In the genomic region with DNA sequence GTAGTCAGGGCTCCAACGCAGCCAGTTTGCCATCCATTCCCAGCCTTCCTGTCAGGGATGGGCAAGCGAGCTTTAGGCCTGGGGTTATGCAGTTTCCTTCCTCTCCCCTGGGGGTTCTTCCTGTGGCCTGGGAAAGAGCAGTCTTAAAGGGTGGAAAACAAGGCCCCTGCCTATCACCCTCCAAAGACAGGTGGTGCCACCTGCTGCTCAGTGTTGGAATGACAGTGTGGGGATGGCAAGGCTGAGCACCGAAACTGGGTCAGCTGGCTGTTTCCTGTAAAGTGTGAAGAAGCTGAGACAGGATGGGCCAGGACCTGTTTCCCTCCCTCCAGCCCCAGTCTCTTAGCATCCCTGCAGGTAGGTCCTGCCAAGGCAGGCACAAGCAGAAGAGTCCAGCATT, we compare ENCODE assay signal across 8 mouse cellular contexts. TPM values are rescaled to one million over a fixed set of nuclear protein-coding genes. Genes with fewer than 3 reads are reported as not detected.
DNase-seq lines count a peak whose midpoint lies in the region; ATAC-seq and TF ChIP-seq lines count a peak whose summit lies in the region.

No protein-coding gene starts in this region.

- no peaks in the 10 kb centered on the region for H3K9me3 ChIP-seq in ES-E14 (ENCODE audit: control insufficient read depth, insufficient read depth, low read depth, low read length)
- no peaks in the 10 kb centered on the region for H3K9me3 ChIP-seq in forebrain, embryonic 16.5 days (ENCODE audit: control insufficient read depth, low read length)
- H3K9me3 ChIP-seq in lung, embryonic 16.5 days (ENCODE audit: control insufficient read depth, low read length): no peaks in the 10 kb centered on the region

- no peak overlapping the region for H3K27ac ChIP-seq in ES-E14 (ENCODE audit: insufficient read depth, low read depth, low read length, poor library complexity, severe bottlenecking)
- H3K27ac ChIP-seq in forebrain, embryonic 16.5 days (ENCODE audit: low read length): no peak overlapping the region
- H3K27ac ChIP-seq in lung, embryonic 16.5 days (ENCODE audit: low read length): no peak overlapping the region

- DNase-seq in ES-E14 (ENCODE audit: low read depth, low spot score): peak; percentile 80
- peak; percentile 69 to 82 for DNase-seq in layer of hippocampus, adult 8-10 months (ENCODE audit: low spot score in 2 of 2)
- DNase-seq in ovary, postnatal 10 days (ENCODE audit: low spot score): peak; percentile 75
- DNase-seq in thymus, postnatal 0 days (ENCODE audit: low spot score): peak; percentile 91

- in situ Hi-C loops in ES-E14 (cut with MboI; ENCODE audit: low sequenced_read_pairs in 2 of 2, unreplicated experiment in 2 of 2): no loop called here

- H3K27me3 ChIP-seq in forebrain, embryonic 16.5 days (replicated peaks; ENCODE audit: control insufficient read depth, insufficient read depth, low read length): no peaks in the 10 kb centered on the region
- H3K27me3 ChIP-seq in lung, embryonic 16.5 days (ENCODE audit: control insufficient read depth, insufficient read depth, low read depth, low read length): no peaks in the 10 kb centered on the region

- H3K36me3 ChIP-seq in ES-E14 (ENCODE audit: control insufficient read depth, insufficient read depth, low read length, poor library complexity, severe bottlenecking): peaks cover 52% of the 10 kb centered on the region
- H3K36me3 ChIP-seq in forebrain, embryonic 16.5 days (ENCODE audit: control insufficient read depth, insufficient read depth): peaks cover 45% of the 10 kb centered on the region
- H3K36me3 ChIP-seq in lung, embryonic 16.5 days (ENCODE audit: control insufficient read depth, insufficient read depth, low read length): peaks cover 62% of the 10 kb centered on the region

- H3K4me2 ChIP-seq in forebrain, embryonic 16.5 days (ENCODE audit: low read length): no peak overlapping the region
- no peak overlapping the region for H3K4me2 ChIP-seq in lung, embryonic 16.5 days (ENCODE audit: low read depth, low read length)

- peak; percentile 79 for ATAC-seq in cerebellum, adult (ENCODE audit: insufficient number of reproducible peaks, low FRiP score, low TSS enrichment)
- peak; percentile 66 for ATAC-seq in forebrain, embryonic 16.5 days
- peak; percentile 88 to 91 for ATAC-seq in hematopoietic stem cell, adult 5-6 weeks (replicated peaks in 1 of 2; ENCODE audit: insufficient read depth in 1 of 2, low FRiP score in 2 of 2, low TSS enrichment in 1 of 2, low read depth in 1 of 2, poor library complexity in 2 of 2, severe bottlenecking in 2 of 2)
- peak; percentile 76 for ATAC-seq in lung, embryonic 16.5 days (ENCODE audit: low read depth)

- H3K4me3 ChIP-seq in ES-E14 (ENCODE audit: insufficient read depth in 1 of 2, low read depth in 1 of 2, low read length in 2 of 2, poor library complexity in 1 of 2, severe bottlenecking in 1 of 2): no peak overlapping the region
- H3K4me3 ChIP-seq in forebrain, embryonic 16.5 days (replicated peaks; ENCODE audit: low read length): no peak overlapping the region
- no peak overlapping the region for H3K4me3 ChIP-seq in lung, embryonic 16.5 days (ENCODE audit: low read length)

- H3K4me1 ChIP-seq in ES-E14 (ENCODE audit: control insufficient read depth in 2 of 2, insufficient read depth in 2 of 2, low read length in 2 of 2, poor library complexity in 1 of 2): peaks cover 0 to 4% of the 10 kb centered on the region in 2 experiments; a peak in 3 of 4 replicates
- H3K4me1 ChIP-seq in forebrain, embryonic 16.5 days (replicated peaks; ENCODE audit: control insufficient read depth, insufficient read depth, low read length): no peaks in the 10 kb centered on the region
- no peaks in the 10 kb centered on the region for H3K4me1 ChIP-seq in lung, embryonic 16.5 days (replicated peaks; ENCODE audit: control insufficient read depth, insufficient read depth, low read length)

- peak overlapping the region; percentile 17; the same call in 1 of the 2 replicates for H3K9ac ChIP-seq in ES-E14 (ENCODE audit: insufficient read depth, low read depth, low read length, poor library complexity, severe bottlenecking)
- H3K9ac ChIP-seq in forebrain, embryonic 16.5 days (replicated peaks; ENCODE audit: low read depth, low read length): no peak overlapping the region
- no peak overlapping the region for H3K9ac ChIP-seq in lung, embryonic 16.5 days (ENCODE audit: low read length)

- 24% methylated on average over 3 of the region's 3 CpGs for WGBS in forebrain, embryonic 16.5 days
- WGBS in lung, embryonic 16.5 days: 24% methylated on average over 3 of the region's 3 CpGs

TF ChIP-seq in ES-E14, 5 proteins besides CTCF, POLR2A, EP300 and RAD21:
- TF ChIP-seq ZC3H11A (IDR thresholded peaks at IDR 0.05; ENCODE audit: borderline replicate concordance, low read depth, low read length) (peak; percentile 79), HCFC1 (IDR thresholded peaks at IDR 0.05; ENCODE audit: borderline replicate concordance, insufficient read depth, low read length) (no peak)

RNA-seq across cellular contexts. Expression of a gene that starts 39.8 kb away (rescaled TPM):
- total RNA-seq in ES-E14 (2012; rRNA removed): 12.1 and 16.9 TPM in 2 replicates
- polyA plus RNA-seq in forebrain, embryonic 16.5 days (2015; fragmentation: Nextera tagmentation; extraction: Ambion mirVana): 16.9 and 17.3 TPM in 2 replicates
- 11.0 and 12.2 TPM in 2 replicates for total RNA-seq in hematopoietic stem cell, adult 5-6 weeks (2017)
- total RNA-seq in layer of hippocampus, adult 8-10 months (2022): 10 to 100 TPM; 27.6 to 32.1 (median 30.7) TPM
- 15.7 and 16.2 TPM in 2 replicates for polyA plus RNA-seq in lung, embryonic 16.5 days (2015; fragmentation: Nextera tagmentation; extraction: Ambion mirVana)
- 13.5 and 15.2 TPM in 2 replicates for polyA plus RNA-seq in thymus, postnatal 0 days (2015; fragmentation: Nextera tagmentation; extraction: Ambion mirVana)

RNA-seq across cellular contexts. Expression of a gene that starts 39.8 kb away (rescaled TPM):
- 18.2 and 25.5 TPM in 2 replicates for total RNA-seq in ES-E14 (2012; rRNA removed)
- 30.1 and 31.5 TPM in 2 replicates for polyA plus RNA-seq in forebrain, embryonic 16.5 days (2015; fragmentation: Nextera tagmentation; extraction: Ambion mirVana)
- total RNA-seq in hematopoietic stem cell, adult 5-6 weeks (2017): 18.0 and 21.2 TPM in 2 replicates
- total RNA-seq in layer of hippocampus, adult 8-10 months (2022): 10 to 100 TPM; 46.0 to 58.0 (median 50.2) TPM
- 31.2 and 32.1 TPM in 2 replicates for polyA plus RNA-seq in lung, embryonic 16.5 days (2015; fragmentation: Nextera tagmentation; extraction: Ambion mirVana)
- polyA plus RNA-seq in thymus, postnatal 0 days (2015; fragmentation: Nextera tagmentation; extraction: Ambion mirVana): 25.4 and 27.0 TPM in 2 replicates
